Mouse (Mus musculus) monocyte, adult 5-6 weeks (primary cell): ENCODE measurements around the gene Khnyn. TPM values are rescaled to one million over a fixed set of nuclear protein-coding genes. Genes with fewer than 3 reads are reported as not detected.
A peak's percentile ranks its signal among the peaks of the same experiment; 100 is the strongest.

Experiments
- ATAC-seq: fragments of 153-309, 156-312 bp; replicated peaks from 2 replicates; pipeline ENCODE4 v1.8.0; 2017; ENCODE audit warnings: mild to moderate bottlenecking; ENCODE audit not compliant: low TSS enrichment, insufficient number of reproducible peaks, severe bottlenecking, poor library complexity, low FRiP score
- total RNA-seq: library from RNA; stranded (forward); fragments of 200-1000, 200-491, 200-594 nt; gene quantifications from 3 replicates; pipeline ENCODE4 v1.2.3, GENCODE M21; 2017

Khnyn gene
- total RNA-seq, 1 experiment from 2014 or later: 80.9 TPM

DNA sequence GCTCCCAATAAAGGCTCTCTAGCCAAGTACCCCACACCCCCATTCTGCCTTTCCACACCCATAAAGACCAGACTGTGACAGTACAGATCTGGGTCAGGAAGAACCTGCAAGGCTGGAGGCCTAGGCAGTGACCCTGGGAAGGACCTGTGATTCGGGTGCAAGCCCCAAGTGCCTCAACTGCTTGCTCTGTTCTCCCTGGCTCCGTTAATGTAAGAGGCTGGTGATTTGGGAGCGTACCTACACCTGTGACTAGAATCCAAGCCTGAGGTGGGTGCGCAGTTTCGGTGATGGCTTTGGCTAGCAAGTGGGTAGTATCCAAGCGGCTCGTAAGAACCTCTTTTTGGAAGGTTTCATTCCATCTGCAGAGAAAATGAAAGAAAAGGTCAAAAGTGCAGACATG is 14.2 kb downstream of the Khnyn start:
- no peak for ATAC-seq

DNA sequence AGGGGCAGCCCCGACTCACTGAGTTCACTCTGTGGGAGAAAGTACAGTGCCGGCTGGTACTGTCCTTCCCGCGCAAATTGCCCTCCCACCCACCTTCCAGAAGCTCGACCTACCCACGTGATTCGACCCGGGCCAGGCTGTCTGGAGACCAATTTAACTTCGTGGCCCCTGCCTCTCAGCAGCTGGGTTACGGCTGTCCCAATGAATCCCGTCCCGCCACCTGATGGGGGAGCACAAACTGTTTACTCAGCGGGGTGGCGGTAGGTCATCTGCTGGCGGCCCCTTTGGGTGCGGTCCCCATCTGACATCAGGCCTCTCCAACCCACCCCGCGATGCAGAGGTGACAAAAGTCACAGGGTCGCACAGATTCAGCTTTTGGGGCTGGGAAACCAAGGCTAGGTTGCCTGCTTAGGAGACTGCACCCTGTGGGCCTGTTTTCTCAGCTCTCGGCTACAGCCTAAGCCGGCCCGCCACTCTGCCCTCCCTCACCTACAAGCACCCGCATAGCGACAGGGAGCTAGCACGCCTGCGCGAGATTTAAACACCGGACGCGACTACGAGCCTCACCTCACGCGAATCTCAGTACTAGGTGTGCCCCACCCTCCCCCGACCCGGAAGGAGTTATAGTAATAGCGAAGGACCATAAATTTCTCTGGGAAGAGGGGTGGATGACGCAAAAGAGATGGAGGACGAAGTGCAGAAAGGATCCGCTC is 15.1 kb downstream of the Khnyn start, which contains the start of gene Sdr39u1:
Gene Sdr39u1 (minus strand): TSS at position 593 of the 713 bp plus-strand sequence.
- peak; percentile 79 for ATAC-seq

DNA sequence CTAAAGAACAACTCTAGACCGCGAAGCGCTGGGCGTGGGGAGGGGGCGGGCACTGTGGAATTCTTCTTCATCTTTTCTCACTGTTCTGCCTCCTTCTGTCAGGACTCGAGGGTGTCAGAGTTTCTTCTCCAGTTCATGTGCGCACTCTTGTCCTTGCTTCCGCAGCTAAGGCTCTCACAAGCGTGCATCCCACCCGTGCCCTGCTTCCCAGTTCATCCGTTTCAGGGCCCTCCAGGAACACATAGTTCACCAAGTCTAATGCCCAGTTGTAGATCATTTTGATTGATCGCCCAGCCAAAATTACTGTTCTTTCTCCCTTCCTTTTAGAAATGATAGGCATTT is 15.6 kb downstream of the Khnyn start:
- ATAC-seq: no peak

DNA sequence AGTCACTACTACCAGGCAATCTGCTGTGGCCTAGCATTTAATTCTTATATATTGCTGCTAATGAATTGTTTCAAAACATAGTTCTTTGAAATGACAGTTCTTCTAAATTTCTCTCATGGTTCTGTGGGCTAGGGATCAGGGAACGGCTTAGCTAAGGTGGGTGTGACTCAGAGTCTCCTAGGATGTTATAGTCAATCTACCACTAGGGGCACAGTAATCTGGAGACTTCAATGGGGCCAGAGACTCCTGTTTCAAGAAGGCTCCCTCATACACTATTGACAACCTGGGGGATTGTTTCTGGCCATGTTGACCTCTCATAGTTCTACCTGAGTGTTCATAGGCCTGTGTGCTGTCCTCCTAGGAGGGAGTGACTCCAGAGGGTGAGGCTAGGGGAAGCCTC is 20.8 kb downstream of the Khnyn start:
- ATAC-seq: no peak

DNA sequence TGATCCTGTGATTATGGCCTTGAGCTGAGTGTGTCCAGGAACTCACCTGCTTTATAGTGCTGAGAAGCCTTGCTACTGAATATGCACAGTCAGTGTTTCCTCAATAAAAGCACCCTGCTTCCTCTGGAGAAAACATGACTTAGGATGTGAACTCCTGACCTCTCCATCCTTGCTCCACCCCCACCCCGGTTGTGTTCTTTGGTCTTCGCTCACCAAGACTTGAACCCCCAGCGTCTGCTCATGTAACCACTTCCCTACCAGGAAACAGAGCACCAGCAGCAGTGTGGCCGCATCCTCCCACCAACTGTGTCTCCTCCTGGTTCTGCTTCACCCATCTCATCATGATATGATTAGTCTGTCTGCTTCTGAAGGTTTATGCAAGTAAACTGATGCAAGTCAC is 28.7 kb downstream of the Khnyn start:
- no peak for ATAC-seq

DNA sequence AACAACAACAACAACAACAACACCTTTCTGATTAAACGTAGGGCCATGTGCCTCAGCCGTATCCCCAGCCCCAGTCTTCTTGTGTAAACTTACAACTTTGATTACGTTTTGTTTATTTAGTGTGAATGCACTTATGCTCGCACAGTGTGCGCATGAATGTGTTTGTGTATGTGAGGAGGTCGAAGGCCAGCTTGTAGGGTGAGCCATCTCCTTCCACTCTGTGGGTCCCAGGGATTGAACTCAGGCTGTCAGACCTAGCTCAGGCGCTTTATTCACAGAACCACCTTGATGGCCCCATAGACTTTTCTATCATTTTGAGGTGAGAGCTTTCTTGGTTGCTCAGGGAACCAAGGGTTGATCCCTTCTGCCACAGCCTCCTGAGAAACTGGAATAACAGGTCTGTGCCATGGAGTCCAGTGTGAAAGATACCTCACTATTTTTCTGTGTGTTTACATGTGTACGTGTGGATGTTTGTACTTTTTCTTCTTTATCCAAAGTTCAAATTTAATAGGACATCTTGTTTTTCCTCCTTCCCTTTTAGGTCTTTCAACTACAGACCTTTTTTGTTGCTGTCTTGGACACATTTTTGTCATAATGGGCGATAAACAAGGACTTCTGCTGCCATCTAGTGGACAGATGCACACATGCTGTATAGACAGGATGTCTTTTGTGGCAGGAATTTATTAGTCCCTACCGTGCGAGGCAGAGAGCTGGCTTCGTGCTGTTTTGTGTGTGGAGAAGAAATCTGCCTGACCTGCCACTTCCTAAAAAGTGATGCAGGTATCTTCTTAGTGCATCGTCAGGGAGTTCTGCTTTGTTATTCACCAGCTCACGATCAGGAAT is 33.7 kb downstream of the Khnyn start:
- peak; percentile 89 for ATAC-seq

DNA sequence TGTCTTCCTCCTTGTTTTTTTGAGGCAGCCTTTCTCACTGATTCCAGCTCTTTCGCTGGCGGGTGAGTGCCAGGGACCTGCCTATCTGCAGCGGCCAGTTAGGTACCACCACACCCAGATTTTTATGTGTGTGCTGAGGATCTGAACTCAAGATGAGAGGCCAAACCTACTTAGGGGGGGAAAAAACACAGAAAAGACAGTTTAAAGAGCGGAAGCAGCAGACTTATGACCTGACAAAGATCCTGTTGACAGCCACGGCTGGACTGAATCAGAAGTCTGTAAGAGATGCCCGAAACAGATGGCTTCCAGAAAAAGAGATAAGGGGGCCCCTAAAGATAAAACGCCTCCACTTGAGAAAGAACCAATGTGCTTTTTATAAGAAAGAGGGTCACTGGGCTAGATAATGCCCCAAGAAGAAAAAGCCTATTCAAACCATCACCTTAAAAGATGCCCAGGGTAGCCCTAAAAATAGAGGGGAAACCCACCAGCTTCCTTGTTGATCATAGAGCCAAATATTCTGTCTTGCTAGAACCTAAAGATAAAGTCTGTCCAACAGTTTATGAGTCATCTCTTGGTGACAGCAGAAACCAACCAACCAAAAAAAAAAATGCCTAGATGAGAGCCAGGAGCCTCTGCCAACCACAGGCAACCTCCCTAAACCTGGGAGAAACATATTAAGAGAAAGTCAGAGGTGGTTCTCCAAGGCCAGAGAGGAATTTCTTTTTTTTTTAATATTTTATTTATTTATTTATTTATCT is 37.9 kb downstream of the Khnyn start:
- ATAC-seq: no peak

DNA sequence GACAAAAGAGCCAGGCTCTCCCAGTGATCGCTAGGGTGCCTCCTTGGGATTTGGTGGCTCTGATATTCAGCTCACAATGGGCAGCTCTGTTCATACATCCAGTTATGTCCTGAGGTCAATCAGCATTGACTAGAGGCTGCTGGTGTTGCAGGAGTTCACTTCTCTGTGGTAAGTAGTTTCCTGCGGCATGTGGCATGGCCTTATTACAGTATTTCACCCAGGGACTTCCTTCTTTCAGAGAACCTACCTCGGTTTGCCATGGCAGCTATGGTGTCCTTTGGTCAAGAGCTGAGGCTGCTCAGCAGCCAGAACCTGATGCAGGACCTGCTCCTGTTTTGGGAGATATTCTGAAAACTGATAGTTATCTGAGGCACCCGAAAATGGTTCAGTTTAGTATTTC is 42.1 kb downstream of the Khnyn start:
- no peak for ATAC-seq

DNA sequence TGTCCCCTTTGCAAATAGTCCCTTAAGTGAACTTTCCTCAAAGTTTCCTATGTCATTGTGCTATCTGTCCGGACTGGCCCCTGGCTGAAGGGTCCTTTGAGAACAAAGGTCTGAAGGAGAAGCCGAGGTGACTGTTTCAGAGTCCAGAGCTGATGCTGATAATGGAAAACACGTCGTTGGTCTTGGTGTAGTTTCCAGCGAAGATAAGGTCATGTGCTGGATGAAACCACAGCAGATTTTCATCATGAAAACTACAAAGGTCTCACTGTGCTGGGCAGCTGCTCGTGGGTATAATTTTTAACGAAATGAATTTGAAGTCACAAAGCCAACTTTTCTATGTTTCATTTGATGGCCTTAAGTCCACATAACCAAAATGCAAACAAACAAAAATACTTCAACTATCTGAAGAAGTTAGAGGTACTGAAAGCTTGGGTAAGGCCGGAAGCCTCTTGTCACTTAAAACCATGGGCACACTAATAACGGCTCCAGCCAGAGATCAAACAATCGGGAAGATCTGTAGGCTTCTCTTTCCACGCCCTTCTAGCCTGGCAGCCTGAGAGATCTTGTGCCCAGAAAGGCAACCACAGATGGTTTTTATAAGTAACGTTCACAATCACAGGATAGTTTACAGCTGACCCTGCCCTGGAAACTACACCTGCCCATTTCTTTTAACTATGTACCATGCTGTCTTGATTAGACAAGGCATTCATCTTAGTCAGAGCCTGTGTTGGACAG is 44.7 kb downstream of the Khnyn start:
- ATAC-seq: no peak

DNA sequence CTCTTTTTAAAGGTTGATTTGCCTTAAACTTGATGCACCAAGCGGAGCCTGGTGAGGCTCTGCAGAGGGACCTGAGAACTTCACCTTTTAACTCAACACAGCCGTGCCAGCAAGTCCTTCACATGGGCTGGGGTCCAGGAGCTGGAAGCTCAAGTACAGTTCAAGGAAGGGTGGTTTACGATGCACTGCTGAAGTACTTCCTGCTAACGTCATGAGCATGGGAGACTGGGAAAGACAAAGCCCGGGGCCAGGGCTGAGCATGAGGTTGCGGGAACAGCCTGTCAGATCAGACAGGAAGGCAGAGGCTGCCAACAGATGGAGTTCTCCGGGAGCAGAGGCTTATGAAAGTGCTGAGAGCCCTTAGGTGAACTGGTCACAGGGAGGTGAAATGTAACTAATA is 48.8 kb downstream of the Khnyn start:
- no peak for ATAC-seq

DNA sequence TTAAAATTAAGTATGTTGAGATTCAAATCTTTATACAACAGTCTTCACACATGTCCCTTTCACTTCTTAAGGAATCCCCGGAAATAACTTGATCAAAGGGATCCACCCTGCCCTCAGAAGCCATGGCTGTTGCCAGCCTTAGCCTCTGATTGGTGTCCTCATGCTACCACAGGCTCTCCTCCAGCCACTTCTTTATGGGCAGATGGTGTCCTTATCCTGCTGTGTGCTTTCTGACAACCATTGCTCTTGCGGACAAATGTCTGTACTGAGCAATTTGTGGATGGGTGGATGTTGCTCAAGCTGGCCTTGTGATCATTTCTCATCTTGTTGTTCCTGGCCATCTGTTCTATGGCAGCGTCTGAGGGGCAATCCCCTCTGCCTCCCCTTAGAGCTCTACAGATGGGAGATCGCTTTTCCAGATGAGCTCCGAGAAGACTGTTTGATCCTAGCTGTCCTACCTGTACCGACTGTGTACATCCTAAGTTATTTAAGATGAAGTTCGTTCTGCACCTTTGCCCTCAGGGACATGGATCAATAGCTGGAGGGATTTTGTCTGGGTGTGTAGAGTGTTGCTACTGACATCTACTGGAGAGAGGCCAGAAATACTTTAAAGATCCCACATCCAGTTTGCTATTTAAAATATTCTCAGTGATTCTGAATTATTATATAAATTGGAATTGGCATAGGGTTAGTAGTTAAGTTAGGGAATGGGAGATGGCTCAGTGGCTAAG is 55.5 kb downstream of the Khnyn start:
- no peak for ATAC-seq

DNA sequence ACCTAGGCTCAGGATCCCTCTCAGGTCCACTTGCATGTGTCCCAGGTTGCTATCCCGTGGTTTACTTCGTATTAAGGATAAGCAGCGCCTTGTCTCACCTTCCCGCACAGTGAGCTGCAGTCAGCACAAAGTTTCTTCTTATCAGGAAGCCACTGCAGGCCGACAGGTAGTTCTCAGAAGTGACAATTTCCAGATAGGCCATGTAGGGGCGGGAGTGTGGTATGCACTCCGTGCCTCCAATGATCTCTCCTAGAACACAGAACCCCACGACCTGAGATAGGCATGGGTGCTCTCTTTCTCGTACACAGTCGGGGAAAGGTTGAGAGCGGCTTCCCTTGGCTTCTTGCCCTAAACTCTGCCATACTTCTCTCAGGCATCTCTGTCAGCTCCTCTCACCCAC is 58.9 kb downstream of the Khnyn start:
- ATAC-seq: no peak

DNA sequence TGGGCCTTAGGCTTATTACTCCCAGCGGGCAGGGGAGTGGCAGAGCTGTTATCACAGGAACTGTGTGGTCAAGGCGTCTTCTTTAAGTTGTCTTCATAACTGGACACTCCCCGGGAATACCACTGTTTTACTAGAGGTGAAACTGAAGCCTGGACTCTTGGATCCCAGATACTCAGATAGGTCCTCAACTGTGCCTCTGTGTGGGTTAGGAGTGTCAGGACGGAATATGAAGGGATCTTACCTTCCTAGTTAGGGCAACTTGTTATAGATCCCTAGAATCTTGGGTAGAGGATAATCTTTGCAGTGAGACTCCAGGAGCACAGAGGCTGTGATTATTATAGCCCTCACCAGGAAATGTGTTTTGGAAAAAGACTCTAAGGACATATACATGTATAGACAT is 59.8 kb downstream of the Khnyn start, which contains the start of gene Cma1:
Gene Cma1 (minus strand): TSS at position 101 of the 400 bp plus-strand sequence.
- ATAC-seq: no peak

DNA sequence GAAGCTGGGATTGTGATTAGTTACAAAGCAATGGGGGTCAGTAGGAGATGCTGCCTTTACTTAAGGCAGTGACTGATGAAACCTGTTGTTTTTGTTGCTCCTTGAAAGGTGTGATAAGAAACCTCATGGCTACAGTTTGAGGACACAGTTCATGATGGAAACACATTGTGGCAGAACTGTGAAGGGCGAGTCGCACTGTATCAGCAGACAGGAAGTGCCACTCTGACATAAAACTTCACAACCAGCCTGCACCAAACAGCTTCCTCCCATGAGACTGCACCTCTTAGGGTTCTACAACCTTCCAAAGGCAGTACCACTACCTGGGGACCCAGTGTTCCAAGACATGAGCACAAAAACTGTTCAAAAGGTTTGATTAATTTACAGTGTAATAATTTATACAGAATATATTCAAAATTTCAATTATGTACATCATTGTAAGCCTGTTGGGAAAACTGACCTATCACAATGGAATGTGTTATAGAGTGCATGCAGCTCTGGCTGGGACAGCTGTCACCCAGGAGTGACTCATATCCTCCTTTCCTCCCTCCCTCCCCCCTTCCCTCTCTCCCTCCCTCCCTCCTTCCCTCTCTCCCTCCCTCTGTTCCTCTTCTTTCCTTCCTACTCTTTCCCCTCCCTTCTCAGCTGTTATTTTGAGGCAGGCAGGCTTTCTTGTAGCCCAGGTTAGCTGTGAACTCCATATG is 61.7 kb downstream of the Khnyn start:
- ATAC-seq: peak; percentile 36
